Mouse (Mus musculus): ENCODE measurements around the gene Tnik.

Tnik gene

GRCm38 (mm10) chr3:28593922-28594321 is 330.9 kb downstream of the Tnik start:
- peak; percentile 60 for ATAC-seq (ENCODE audit: low TSS enrichment)

DNA sequence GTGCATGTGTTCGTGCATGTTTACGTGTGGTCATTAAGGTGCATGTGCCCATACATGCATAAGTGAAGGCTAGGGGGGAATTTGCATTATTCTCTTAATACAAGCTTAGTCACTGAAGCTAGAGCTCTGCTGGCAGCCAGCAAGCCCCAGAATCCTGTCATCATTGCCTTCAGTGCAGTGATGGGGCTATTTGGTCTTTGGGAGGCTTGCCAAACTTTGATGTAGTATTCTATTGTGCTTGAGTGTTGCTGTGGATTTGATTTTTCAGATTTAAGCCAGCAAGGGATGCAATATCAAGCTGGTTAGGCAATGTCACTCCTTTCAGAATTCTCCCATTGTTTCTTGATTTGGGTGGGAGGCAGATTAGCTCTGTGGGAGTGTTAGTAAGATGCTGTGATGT is 336.5 kb downstream of the Tnik start:
- peak; percentile 29; the same call in 1 of the 2 replicates for ATAC-seq (ENCODE audit: low TSS enrichment)

- no peak for ATAC-seq (ENCODE audit: low TSS enrichment)
Observed at GRCm38 (mm10) chr3:28606741-28607140, 343.7 kb downstream of the Tnik start.

DNA sequence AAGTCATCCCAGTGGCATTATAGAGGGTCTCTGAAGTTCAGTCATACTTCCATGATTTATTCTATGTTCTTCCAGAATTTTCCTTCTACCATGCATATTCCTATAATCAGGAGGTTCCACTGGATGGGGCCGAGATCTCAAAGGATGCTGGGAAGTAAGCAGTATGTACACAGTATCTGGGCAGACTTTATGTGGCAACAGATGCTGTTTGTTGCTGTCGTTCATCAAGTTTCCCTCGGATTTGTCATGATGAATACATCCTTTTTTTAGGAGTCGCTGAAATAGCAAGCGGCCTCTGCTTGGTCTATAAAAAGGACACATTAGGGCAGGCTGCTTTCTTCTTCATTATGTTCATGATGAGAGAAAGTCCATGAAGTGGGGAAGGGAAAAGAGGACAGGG is 349.3 kb downstream of the Tnik start:
- ATAC-seq (ENCODE audit: low TSS enrichment), result peak; percentile 89

GRCm38 (mm10) chr3:28616386-28616785 is 353.4 kb downstream of the Tnik start:
- ATAC-seq (ENCODE audit: low TSS enrichment), result no peak

- ATAC-seq (ENCODE audit: low TSS enrichment), result no peak
Observed at GRCm38 (mm10) chr3:28617008-28617627, 354.1 kb downstream of the Tnik start.

DNA sequence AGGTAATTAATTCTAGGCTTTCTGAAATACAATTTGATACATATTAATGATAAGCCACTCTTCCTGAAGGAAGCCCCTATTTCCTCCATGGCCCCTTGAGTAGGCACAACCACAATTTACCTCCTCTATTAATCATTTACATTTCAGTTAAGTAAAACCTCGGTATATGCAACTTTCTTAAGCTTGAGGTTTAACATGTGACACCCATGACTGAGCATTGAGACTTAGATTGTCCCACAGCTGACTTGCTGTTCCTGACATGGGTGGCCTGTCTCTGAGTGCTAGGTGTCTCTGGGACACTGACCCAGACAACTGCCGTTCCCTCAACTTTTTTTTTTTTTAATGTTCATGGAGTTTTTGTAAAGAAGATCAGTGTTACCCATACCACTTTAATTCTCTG is 358.8 kb downstream of the Tnik start:
- no peak for ATAC-seq (ENCODE audit: low TSS enrichment)

DNA sequence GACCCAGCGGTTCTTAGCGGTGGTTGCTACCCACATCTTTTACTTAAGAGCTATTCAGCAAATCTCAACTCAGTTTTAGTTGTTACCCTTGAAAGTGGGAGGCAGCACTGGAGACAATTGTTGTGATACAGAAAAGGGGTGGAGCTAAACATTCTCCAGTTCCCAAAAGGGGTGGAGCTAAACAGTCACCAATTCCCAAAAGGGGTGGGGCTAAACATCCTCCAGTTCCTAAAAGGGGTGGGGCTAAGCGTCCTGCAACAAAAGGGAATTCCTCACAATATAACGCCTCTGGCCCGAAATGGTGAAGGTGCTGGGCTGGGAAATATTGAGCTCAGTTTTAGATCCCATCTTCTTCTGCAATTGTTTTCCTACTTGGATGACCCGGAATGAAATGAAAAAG is 363.8 kb downstream of the Tnik start:
- no peak for ATAC-seq (ENCODE audit: low TSS enrichment)

- no peak for ATAC-seq (ENCODE audit: low TSS enrichment)
Observed at GRCm38 (mm10) chr3:28636778-28637177, 373.8 kb downstream of the Tnik start.

- ATAC-seq (ENCODE audit: low TSS enrichment), result peak; percentile 92
Observed at GRCm38 (mm10) chr3:28638957-28639356, 375.9 kb downstream of the Tnik start.

- no peak for ATAC-seq (ENCODE audit: low TSS enrichment)
Observed at GRCm38 (mm10) chr3:28643252-28643947, 380.4 kb downstream of the Tnik start.

- ATAC-seq (ENCODE audit: low TSS enrichment), result no peak
Observed at GRCm38 (mm10) chr3:28652574-28652973, 389.6 kb downstream of the Tnik start.

GRCm38 (mm10) chr3:28653043-28653442 is 390.0 kb downstream of the Tnik start:
- ATAC-seq (ENCODE audit: low TSS enrichment), result no peak

GRCm38 (mm10) chr3:28654740-28655139 is 391.7 kb downstream of the Tnik start:
- ATAC-seq (ENCODE audit: low TSS enrichment), result peak; percentile 88

- 0 out of 2 replicates have a peak, but pooled peaks have one; percentile 24 for ATAC-seq (ENCODE audit: low TSS enrichment)
Observed at GRCm38 (mm10) chr3:28658349-28658748, 395.3 kb downstream of the Tnik start.

DNA sequence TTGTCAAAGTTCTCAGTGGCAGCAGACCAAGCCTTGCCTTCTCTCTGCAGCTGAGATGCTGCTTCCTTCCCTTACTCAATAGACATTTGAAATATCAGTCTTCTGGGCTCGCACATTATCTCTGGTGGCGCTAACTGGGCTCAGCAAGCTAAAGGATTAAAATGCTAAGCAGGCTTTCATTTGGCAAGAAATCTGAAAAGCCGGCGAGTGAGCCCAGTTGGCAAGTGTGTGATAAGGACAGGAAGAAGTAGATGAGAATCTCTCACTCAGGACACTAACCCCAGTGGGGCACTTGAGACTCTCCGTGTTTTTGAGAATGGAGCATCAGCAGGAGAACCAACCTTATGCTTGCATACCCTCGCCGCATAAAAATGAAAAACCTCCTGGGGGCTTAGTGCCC is 417.8 kb downstream of the Tnik start:
- no peak for ATAC-seq (ENCODE audit: low TSS enrichment)

DNA sequence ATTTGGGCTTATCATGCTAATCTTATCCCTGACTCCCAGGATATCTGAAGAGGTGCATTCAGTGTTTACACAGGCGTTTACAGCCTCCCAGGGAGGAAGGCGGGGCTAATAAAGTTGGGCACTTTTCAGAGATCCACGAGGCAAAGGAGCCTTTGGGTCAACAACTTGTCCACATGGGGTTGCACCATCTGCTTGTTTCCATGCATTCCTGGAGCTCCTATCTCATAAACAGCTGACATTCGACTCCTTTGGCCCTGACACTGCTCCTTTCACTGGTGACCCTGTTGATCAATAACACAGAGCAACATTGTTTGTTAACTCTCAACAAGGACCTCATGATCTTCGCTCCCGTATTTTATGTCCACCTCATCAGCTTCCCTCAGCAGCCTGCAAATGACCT is 418.9 kb downstream of the Tnik start:
- no peak for ATAC-seq (ENCODE audit: low TSS enrichment)

DNA sequence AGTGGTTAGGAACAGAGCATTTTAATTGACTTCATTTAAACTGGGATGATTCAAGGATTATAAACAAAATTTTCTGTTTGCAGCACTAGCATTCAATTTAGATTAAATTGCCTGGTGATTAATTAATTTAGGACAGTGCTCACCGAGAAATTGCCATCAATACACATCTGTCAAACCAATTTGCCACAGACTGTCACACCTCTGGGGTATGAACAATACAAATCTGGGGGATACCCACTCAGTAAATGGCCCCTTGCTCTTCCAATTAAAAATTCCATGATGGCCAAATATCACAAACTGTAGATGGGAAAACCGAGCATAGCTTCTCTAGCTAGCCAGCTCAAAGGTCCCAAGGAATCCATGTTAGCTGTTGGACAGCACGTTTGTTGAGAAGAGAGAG is 419.4 kb downstream of the Tnik start:
- no peak for ATAC-seq (ENCODE audit: low TSS enrichment)

DNA sequence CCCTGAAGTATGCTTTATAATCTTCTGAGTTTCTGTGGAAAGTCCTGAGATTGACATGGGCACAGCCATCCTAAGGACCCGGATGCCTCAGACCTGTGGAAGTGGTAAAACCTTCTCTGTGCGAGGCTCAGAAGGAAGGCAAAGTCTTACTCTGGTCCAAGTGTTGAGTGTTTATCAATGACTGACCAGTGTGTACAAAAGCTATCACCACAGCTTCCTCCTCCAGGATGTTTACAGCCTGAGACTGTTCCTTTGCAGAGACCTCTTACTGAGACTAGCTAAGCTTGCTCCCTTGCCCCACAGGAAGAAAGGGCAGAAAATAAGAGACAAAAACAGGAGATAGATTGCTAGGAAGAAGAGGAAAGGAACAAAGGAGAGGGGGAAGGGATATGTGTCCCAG is 422.5 kb downstream of the Tnik start:
- no peak for ATAC-seq (ENCODE audit: low TSS enrichment)

DNA sequence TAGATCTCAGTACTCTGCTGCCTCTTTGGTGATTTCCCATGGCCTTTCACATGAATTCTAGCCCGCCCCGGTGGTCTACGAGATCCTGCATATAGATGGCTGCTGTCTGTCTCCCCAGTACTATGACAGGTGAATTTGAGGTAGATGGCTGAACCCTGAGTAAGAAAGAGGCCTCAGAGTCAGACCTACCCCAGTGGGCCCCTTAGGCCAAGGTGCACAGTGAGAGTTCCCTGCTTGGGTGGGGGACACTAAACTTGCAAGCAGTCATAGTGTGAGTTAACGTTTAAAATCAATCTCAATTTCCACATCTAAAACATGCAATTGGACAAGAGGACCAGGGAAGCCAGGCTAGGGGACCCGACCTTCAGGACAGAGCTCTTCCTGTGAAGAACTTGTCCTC is 431.8 kb downstream of the Tnik start:
- no peak for ATAC-seq (ENCODE audit: low TSS enrichment)

DNA sequence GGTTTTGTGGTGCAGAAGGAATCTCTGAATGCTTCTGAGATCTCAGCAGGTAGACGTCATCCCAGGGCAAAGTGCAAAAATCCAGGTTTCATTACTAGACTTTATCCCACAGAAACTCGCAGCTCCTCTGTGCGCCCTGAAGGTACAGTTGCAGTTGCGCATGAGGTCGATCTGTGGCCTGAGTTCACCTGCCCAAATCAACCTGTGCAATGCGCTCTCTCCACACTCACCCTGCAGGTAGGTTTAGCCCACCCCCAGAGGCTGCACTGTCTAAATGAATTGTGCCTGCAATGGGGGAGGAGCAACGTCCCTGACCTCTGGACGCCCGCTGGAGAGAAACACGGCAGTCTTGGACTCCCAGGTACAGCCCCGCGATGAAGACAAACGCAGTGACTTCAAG is 432.6 kb downstream of the Tnik start:
- ATAC-seq (ENCODE audit: low TSS enrichment), result no peak

GRCm38 (mm10) chr3:28696162-28696561 is 433.1 kb downstream of the Tnik start:
- no peak for ATAC-seq (ENCODE audit: low TSS enrichment)

GRCm38 (mm10) chr3:28697797-28698196 is 434.8 kb downstream of the Tnik start, which contains the start of gene Slc2a2:
TSS of gene Slc2a2 (plus strand) at chr3:28697903.
- no peak for ATAC-seq (ENCODE audit: low TSS enrichment)

DNA sequence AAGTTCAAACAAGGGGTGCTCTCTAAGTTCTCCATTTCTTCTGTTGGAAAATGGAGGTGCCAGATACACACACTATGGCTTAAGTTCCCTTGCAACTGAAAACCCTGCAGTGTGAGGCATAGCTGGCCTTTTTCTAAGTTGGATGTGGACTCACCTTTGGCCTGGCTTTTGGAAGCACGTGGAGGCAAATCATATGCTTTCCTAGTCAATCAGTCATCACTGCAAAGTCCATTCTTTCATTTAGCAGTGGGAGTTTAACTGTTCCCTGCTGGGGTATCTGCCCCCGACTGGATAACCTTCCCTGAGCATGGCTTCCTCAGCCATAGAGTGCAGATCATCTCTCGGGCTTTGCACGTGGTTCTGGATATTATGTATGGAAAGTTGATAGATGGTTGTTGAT is 436.6 kb downstream of the Tnik start:
- ATAC-seq (ENCODE audit: low TSS enrichment), result no peak

Measured in frontal cortex, adult (tissue).